Mouse (Mus musculus): Measurements from ENCODE around the gene Sugt1. TPM values are rescaled to one million over a fixed set of nuclear protein-coding genes. Genes with fewer than 3 reads are reported as not detected.
A peak's percentile ranks its signal among the peaks of the same experiment; 100 is the strongest.

Sugt1 gene
- 121 and 124 TPM in 2 replicates for polyA plus RNA-seq (2014; fragmentation: Nextera tagmentation; extraction: Ambion mirVana)

DNA sequence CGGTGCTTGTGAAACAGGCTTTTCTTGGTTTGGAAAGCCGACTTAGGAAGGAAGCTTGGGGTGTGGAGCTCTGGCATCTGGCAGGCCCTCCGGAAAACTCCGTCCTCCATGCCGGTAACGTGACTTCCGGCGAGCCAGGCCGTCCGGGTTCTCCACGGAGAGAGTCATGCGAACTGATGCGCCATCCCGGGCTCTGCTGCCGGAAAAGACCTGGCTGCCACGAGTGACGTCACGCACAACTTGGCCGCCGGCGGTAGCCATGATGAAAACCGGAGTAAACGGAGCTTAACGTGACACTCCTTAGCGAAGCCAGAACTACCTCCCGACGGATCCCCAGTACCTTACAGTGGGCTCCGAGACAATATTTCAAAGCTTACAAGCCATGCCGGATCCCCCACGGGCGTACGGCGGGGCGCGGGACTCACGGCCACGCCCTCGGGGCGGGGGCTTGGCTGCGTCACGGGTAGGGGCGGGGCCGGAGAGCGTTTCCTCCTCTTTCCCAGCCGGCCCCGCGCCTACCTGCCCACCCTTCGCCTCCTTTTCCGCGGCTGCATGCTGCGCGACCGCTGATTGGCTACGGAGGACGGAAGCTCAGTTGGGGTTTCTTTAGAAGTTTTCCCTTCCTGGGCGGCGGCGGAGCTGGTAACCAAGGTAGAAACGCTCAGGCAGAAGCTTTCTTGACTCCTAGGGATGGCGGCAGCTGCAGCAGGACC is at the start of gene Sugt1:
Gene Sugt1, plus strand, starts transcription at position 553 of the 713 bp plus-strand sequence.
- H3K4me1 ChIP-seq (replicated peaks; ENCODE audit: control insufficient read depth, insufficient read depth, low read length): peaks cover 16% of the 10 kb centered on the region
- peak within 1 kb of the TSS; percentile 79 for H3K9ac ChIP-seq (ENCODE audit: low read length)
- peak; percentile 99 for ATAC-seq (replicated peaks; ENCODE audit: low FRiP score, low TSS enrichment, low read depth)
- no peaks in the 10 kb centered on the region for H3K9me3 ChIP-seq (ENCODE audit: control insufficient read depth, low read length)
- no peaks in the 10 kb centered on the region for H3K27me3 ChIP-seq (replicated peaks; ENCODE audit: control insufficient read depth, insufficient read depth, low read length)
- peak; percentile 98 for DNase-seq (ENCODE audit: low spot score)
- peak within 1 kb of the TSS; percentile 93 for H3K4me2 ChIP-seq (ENCODE audit: low read length)
- peak within 1 kb of the TSS; percentile 87 for H3K4me3 ChIP-seq (ENCODE audit: low read depth, low read length)
- H3K27ac ChIP-seq (ENCODE audit: low read depth): peak within 1 kb of the TSS; percentile 98
- WGBS: under 1% methylated on average over 60 of the region's 60 CpGs
- H3K36me3 ChIP-seq (ENCODE audit: control insufficient read depth, insufficient read depth, low read length): peaks cover 6% of the 10 kb centered on the region

DNA sequence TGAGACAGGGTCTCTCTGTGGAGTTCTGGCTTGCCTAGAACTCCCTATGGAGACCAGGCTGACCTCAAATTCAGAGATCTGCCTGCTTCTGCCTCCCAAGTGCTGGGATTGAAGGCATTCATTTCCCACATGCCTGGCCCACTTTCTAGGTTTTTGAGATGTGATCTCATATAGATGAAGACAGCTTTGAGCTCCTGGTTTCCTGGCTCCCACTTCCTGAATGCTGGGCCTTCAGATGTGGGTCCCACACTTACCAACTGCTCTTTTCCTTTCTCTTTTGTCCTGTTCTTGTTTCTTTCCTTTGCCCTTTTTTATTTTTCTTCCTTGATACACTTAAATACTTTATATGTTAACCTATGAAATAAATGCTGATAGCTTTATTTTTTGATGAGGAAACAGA is 49.6 kb upstream of the Sugt1 start:
- Histone ChIP-seq H3K27me3 (replicated peaks; ENCODE audit: control insufficient read depth, insufficient read depth, low read length) (no peaks in the 10 kb centered on the region), H3K27ac (ENCODE audit: low read depth) (no peak overlapping the region), H3K4me2 (ENCODE audit: low read length) (no peak overlapping the region), H3K4me3 (ENCODE audit: low read depth, low read length) (no peak overlapping the region), H3K36me3 (ENCODE audit: control insufficient read depth, insufficient read depth, low read length) (peaks cover 9% of the 10 kb centered on the region; the same call in 1 of the 2 replicates), H3K4me1 (replicated peaks; ENCODE audit: control insufficient read depth, insufficient read depth, low read length) (no peaks in the 10 kb centered on the region), H3K9ac (ENCODE audit: low read length) (no peak overlapping the region), H3K9me3 (ENCODE audit: control insufficient read depth, low read length) (no peaks in the 10 kb centered on the region)
- no peak for ATAC-seq (replicated peaks; ENCODE audit: low FRiP score, low TSS enrichment, low read depth)
- DNase-seq (ENCODE audit: low spot score): no peak

DNA sequence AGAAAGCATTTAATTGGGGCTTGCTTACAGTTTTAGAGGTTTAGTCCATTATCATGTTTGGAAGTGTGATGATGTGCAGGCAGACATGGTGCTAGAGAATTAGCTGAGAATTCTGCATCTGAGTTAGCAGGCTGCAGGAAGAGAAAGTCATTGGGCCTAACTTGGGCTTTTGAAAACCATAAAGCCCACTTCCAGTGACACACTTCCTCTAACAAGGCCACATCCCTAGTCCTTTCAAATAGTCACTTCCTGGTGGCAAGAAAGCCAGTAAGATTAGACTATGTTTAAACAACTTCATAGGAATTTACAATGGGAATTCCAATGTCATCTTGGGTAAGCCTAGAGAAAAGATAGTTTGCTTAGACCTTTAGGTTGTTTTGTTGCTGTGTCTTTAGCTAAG is 45.9 kb upstream of the Sugt1 start:
- H3K9me3 ChIP-seq (ENCODE audit: control insufficient read depth, low read length): no peaks in the 10 kb centered on the region
- no peak overlapping the region for H3K9ac ChIP-seq (ENCODE audit: low read length)
- H3K27ac ChIP-seq (ENCODE audit: low read depth): no peak overlapping the region
- no peak overlapping the region for H3K4me2 ChIP-seq (ENCODE audit: low read length)
- H3K36me3 ChIP-seq (ENCODE audit: control insufficient read depth, insufficient read depth, low read length): peaks cover 6% of the 10 kb centered on the region; the same call in 1 of the 2 replicates
- no peaks in the 10 kb centered on the region for H3K4me1 ChIP-seq (replicated peaks; ENCODE audit: control insufficient read depth, insufficient read depth, low read length)
- no peak for DNase-seq (ENCODE audit: low spot score)
- no peak overlapping the region for H3K4me3 ChIP-seq (ENCODE audit: low read depth, low read length)
- no peak for ATAC-seq (replicated peaks; ENCODE audit: low FRiP score, low TSS enrichment, low read depth)
- H3K27me3 ChIP-seq (replicated peaks; ENCODE audit: control insufficient read depth, insufficient read depth, low read length): no peaks in the 10 kb centered on the region

DNA sequence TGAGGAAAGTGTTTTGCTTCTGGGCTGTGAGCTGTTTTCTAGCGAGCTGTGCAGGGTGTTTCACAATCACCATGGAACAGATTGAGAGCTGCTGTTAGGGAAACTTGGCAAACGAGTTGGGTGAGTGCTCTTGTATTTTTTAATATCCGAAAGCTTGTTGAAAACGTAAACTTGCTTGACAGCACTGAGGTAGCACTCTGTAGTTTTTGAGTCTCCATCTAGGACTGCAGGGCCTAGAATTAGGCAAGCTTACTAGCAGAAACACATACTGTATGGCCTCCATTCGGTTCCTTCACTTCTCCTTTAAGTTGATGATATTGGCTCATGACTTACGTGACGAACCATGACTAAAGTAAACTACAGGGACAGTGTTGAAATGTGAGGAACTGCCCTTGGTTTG is 38.1 kb upstream of the Sugt1 start:
- ATAC-seq (replicated peaks; ENCODE audit: low FRiP score, low TSS enrichment, low read depth) (no peak), DNase-seq (ENCODE audit: low spot score) (peak; percentile 56)
- Histone ChIP-seq H3K36me3 (ENCODE audit: control insufficient read depth, insufficient read depth, low read length) (no peaks in the 10 kb centered on the region; the same call in 1 of the 2 replicates), H3K4me2 (ENCODE audit: low read length) (no peak overlapping the region), H3K4me3 (ENCODE audit: low read depth, low read length) (no peak overlapping the region), H3K4me1 (replicated peaks; ENCODE audit: control insufficient read depth, insufficient read depth, low read length) (no peaks in the 10 kb centered on the region; the same call in 1 of the 2 replicates), H3K27me3 (replicated peaks; ENCODE audit: control insufficient read depth, insufficient read depth, low read length) (no peaks in the 10 kb centered on the region), H3K27ac (ENCODE audit: low read depth) (no peak overlapping the region), H3K9me3 (ENCODE audit: control insufficient read depth, low read length) (no peaks in the 10 kb centered on the region), H3K9ac (ENCODE audit: low read length) (no peak overlapping the region)
- 55% methylated on average over 7 of the region's 7 CpGs for WGBS

DNA sequence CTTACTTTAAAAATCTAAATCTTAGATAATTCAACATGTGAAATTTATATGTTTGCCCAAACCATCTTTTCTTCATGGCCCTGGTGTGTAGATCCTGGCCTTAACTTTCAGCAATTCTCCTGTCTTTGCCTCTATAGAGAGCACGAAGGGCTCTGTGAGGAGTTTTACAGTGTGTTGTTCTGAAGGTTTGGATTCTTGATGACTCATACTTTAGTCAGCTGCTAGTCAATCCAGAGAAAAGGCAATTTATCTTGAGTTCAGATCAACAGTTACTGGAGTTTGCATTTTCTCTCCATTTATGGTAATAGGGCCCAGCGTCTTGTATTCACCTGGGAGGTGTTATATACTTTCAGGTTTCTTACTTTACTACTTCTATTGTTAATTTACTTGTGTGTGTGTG is 35.6 kb upstream of the Sugt1 start:
- H3K4me3 ChIP-seq (ENCODE audit: low read depth, low read length): no peak overlapping the region
- H3K9me3 ChIP-seq (ENCODE audit: control insufficient read depth, low read length): no peaks in the 10 kb centered on the region
- no peak for DNase-seq (ENCODE audit: low spot score)
- no peak overlapping the region for H3K9ac ChIP-seq (ENCODE audit: low read length)
- H3K36me3 ChIP-seq (ENCODE audit: control insufficient read depth, insufficient read depth, low read length): no peaks in the 10 kb centered on the region; the same call in 1 of the 2 replicates
- H3K27me3 ChIP-seq (replicated peaks; ENCODE audit: control insufficient read depth, insufficient read depth, low read length): no peaks in the 10 kb centered on the region
- H3K4me2 ChIP-seq (ENCODE audit: low read length): no peak overlapping the region
- H3K27ac ChIP-seq (ENCODE audit: low read depth): no peak overlapping the region
- 86% methylated on average over 2 of the region's 2 CpGs for WGBS
- no peaks in the 10 kb centered on the region; the same call in 1 of the 2 replicates for H3K4me1 ChIP-seq (replicated peaks; ENCODE audit: control insufficient read depth, insufficient read depth, low read length)
- no peak for ATAC-seq (replicated peaks; ENCODE audit: low FRiP score, low TSS enrichment, low read depth)

DNA sequence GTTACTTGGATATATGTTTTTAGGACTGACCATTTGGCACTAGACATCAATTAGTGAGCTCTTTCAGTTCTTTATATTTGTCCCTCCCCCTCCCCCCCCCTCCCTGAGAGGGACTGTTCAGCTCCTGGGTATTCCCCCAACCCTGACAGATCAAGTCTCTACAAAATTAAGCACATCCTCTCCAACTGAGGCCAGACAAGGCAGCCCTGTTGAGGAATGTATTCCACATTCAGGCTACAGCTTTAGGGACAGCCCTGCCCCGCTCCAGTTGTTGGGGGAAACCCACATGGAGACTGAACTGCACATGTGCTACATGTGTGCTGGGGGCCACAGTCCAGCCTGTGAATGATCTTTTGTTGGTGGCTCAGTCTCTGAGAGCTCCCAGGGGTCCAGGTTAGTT is 34.6 kb upstream of the Sugt1 start:
- 95% methylated on average over 1 of the region's 1 CpGs for WGBS
- H3K4me3 ChIP-seq (ENCODE audit: low read depth, low read length): no peak overlapping the region
- H3K27me3 ChIP-seq (replicated peaks; ENCODE audit: control insufficient read depth, insufficient read depth, low read length): no peaks in the 10 kb centered on the region

DNA sequence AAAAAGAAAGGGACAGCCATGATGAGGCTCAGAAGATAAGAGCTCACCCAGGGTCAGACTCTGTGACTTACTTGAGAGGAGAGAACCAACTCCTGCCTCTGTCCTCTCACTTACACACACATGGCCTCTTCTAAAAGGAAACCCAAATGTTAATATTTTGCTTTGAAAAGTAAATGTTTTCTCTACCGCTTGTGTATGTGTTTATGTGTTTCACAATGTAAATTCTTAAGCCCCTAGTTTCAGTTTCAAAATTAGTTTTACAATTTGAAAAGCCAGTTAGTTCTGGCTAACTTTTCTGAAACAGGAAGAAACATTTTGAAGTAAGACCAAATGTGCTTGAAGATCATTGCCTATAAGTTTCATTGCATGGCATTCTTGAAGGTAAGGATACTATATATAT is 29.7 kb upstream of the Sugt1 start:
- ATAC-seq (replicated peaks; ENCODE audit: low FRiP score, low TSS enrichment, low read depth) (no peak), DNase-seq (ENCODE audit: low spot score) (no peak)
- WGBS: 56% methylated on average over 1 of the region's 1 CpGs
- H3K4me3 ChIP-seq (ENCODE audit: low read depth, low read length): no peak overlapping the region
- 0 out of 2 replicates have a peak, but pooled peaks cover 7% of the 10 kb centered on the region for H3K4me1 ChIP-seq (replicated peaks; ENCODE audit: control insufficient read depth, insufficient read depth, low read length)
- H3K9ac ChIP-seq (ENCODE audit: low read length): no peak overlapping the region
- H3K36me3 ChIP-seq (ENCODE audit: control insufficient read depth, insufficient read depth, low read length): peaks cover 14% of the 10 kb centered on the region; the same call in 1 of the 2 replicates
- no peaks in the 10 kb centered on the region for H3K27me3 ChIP-seq (replicated peaks; ENCODE audit: control insufficient read depth, insufficient read depth, low read length)
- H3K27ac ChIP-seq (ENCODE audit: low read depth): no peak overlapping the region
- no peak overlapping the region for H3K4me2 ChIP-seq (ENCODE audit: low read length)
- no peaks in the 10 kb centered on the region for H3K9me3 ChIP-seq (ENCODE audit: control insufficient read depth, low read length)

More for the DNA sequence above, 34.6 kb upstream of the Sugt1 start:
- no peak overlapping the region for H3K9ac ChIP-seq (ENCODE audit: low read length)
- no peak for ATAC-seq (replicated peaks; ENCODE audit: low FRiP score, low TSS enrichment, low read depth)
- no peak overlapping the region for H3K27ac ChIP-seq (ENCODE audit: low read depth)
- no peak overlapping the region for H3K4me2 ChIP-seq (ENCODE audit: low read length)
- H3K36me3 ChIP-seq (ENCODE audit: control insufficient read depth, insufficient read depth, low read length): no peaks in the 10 kb centered on the region; the same call in 1 of the 2 replicates
- no peak for DNase-seq (ENCODE audit: low spot score)
- no peaks in the 10 kb centered on the region for H3K9me3 ChIP-seq (ENCODE audit: control insufficient read depth, low read length)
- H3K4me1 ChIP-seq (replicated peaks; ENCODE audit: control insufficient read depth, insufficient read depth, low read length): peaks cover 4% of the 10 kb centered on the region; the same call in 1 of the 2 replicates

DNA sequence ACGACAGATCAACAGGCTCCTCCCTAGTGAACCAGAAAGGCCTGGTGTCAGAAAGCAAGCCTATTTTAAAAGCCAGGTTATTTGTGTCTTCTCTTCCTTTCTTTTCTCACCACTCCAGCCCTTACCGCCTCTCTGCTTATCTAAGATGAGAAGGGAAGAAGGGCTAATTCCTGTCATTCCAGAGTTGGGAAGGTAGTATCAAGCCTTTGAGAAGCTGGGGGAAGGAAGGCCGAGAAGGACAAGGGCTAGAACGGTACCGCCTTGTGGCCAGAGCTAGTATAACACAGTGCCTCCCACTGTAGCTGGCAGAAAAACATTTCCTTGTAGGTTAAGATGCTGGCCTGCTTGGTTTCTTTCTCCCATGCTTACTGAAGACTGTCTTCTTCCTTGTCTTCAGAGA is 24.7 kb upstream of the Sugt1 start:
- H3K4me2 ChIP-seq (ENCODE audit: low read length): no peak overlapping the region
- peak; percentile 67 for DNase-seq (ENCODE audit: low spot score)
- 9% methylated on average over 5 of the region's 5 CpGs for WGBS
- no peaks in the 10 kb centered on the region for H3K27me3 ChIP-seq (replicated peaks; ENCODE audit: control insufficient read depth, insufficient read depth, low read length)
- H3K4me1 ChIP-seq (replicated peaks; ENCODE audit: control insufficient read depth, insufficient read depth, low read length): 0 out of 2 replicates have a peak, but pooled peaks cover 3% of the 10 kb centered on the region
- H3K36me3 ChIP-seq (ENCODE audit: control insufficient read depth, insufficient read depth, low read length): peaks cover 38% of the 10 kb centered on the region
- no peaks in the 10 kb centered on the region for H3K9me3 ChIP-seq (ENCODE audit: control insufficient read depth, low read length)
- no peak overlapping the region for H3K9ac ChIP-seq (ENCODE audit: low read length)
- ATAC-seq (replicated peaks; ENCODE audit: low FRiP score, low TSS enrichment, low read depth): 0 out of 2 replicates have a peak, but pooled peaks have one; percentile 43
- no peak overlapping the region for H3K27ac ChIP-seq (ENCODE audit: low read depth)
- no peak overlapping the region for H3K4me3 ChIP-seq (ENCODE audit: low read depth, low read length)

DNA sequence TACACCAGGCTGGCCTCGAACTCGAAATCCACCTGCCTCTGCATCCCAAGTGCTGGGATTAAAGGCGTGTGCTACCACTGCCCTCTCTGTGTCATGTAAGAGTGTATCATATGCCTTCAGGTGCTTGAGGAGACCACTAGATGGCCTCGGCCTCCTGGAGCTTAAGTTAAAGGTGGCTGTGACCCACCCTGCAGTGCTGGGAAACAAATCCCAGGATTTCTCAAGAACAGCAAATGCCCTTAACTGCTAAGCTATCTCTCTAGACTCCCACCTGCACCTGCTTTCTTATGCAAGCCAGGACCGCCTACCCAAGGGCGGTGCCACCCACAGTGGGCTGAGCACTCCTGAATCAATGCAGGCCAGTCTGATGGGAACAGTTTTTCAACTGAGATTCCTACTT is 22.7 kb upstream of the Sugt1 start:
- no peaks in the 10 kb centered on the region for H3K27me3 ChIP-seq (replicated peaks; ENCODE audit: control insufficient read depth, insufficient read depth, low read length)
- 70% methylated on average over 6 of the region's 6 CpGs for WGBS
- no peak overlapping the region for H3K4me2 ChIP-seq (ENCODE audit: low read length)
- no peak overlapping the region for H3K4me3 ChIP-seq (ENCODE audit: low read depth, low read length)
- H3K9me3 ChIP-seq (ENCODE audit: control insufficient read depth, low read length): no peaks in the 10 kb centered on the region
- peaks cover 58% of the 10 kb centered on the region for H3K36me3 ChIP-seq (ENCODE audit: control insufficient read depth, insufficient read depth, low read length)
- H3K4me1 ChIP-seq (replicated peaks; ENCODE audit: control insufficient read depth, insufficient read depth, low read length): no peaks in the 10 kb centered on the region
- H3K9ac ChIP-seq (ENCODE audit: low read length): no peak overlapping the region
- H3K27ac ChIP-seq (ENCODE audit: low read depth): no peak overlapping the region
- ATAC-seq (replicated peaks; ENCODE audit: low FRiP score, low TSS enrichment, low read depth) (no peak), DNase-seq (ENCODE audit: low spot score) (no peak)
